Mouse (Mus musculus) cerebellum, adult 2 months (tissue): Measurements from ENCODE around the gene Dlgap1.

Experiments
- CTCF ChIP-seq: fragments of 200-500 bp; IDR thresholded peaks from 2 replicates; pipeline ENCODE4 v1.5.1; 2011; ENCODE audit warnings: low read depth, mild to moderate bottlenecking, control low read depth, low read length, moderate library complexity, borderline replicate concordance; ENCODE audit not compliant: insufficient read depth
- POLR2A ChIP-seq: fragments of 200-500 bp; IDR thresholded peaks from 2 replicates; pipeline ENCODE4 v1.6.1; 2011; ENCODE audit warnings: low read length, control low read depth, borderline replicate concordance; ENCODE audit not compliant: insufficient read depth

DNA sequence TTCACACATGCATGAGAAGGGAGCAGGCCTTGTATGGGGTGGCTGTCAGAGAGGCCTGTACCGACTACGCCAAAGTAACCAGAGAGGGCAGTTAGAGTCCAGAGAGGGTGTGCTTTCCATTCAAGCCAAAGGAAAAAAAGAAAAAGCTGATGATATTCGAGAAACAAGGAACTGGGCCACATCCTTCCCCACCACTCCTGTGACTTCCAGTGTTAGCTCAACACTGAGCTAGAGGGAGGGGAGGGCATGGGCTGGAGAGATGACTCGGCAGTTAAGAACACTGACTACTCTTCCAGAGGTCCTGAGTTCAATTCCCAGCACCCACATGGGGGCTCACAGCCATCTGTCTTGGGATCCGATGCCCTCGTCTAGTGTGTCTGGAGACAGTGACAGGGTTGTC, 860.3 kb downstream of the Dlgap1 start:
- TF ChIP-seq CTCF (no peak), POLR2A (no peak)
